In the genomic region with DNA sequence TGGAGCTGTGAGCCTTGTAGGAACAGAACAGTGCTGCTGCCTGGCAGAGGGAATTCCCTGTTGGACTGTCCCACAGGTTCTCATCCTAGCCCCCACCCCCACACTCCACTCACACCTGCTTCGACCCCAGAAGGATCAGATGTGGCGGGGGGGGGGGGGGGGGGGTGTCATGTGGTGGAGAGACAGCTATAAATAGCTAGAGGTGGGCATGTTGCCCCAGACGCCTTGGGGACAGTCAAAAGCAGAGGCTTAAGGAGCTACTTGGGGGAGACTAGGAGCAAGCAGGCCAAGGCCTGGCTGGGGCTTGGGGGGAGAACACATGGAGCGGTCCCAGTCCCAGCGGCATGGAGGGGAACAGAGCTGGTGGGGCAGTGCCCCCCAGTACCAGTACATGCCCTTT, we compare ENCODE assay signal across 15 mouse cellular contexts. TPM values are rescaled to one million over a fixed set of nuclear protein-coding genes. Genes with fewer than 3 reads are reported as not detected.
DNase-seq lines count a peak whose midpoint lies in the region; ATAC-seq and TF ChIP-seq lines count a peak whose summit lies in the region.
"Had no signal": no experiment of that assay in that cellular context is flagged by ENCODE, and none has a peak within 500 bp of the region (broad histone marks: within the 10 kb centered on the region; RNA-seq: fewer than 3 reads in every experiment).

Gene Clcn1, plus strand, starts transcription at position 238 of the 400 bp plus-strand sequence.

- H3K27ac ChIP-seq in cerebellum, adult 2 months (ENCODE audit: insufficient read depth, low read length) = no peak within 1 kb of the TSS
- H3K27ac ChIP-seq in hindbrain, embryonic 12.5 days = no peak within 1 kb of the TSS
- no peak within 1 kb of the TSS for H3K27ac ChIP-seq in hindbrain, postnatal 0 days
- H3K27ac ChIP-seq in midbrain, postnatal 0 days (ENCODE audit: low read depth, low read length) = no peak within 1 kb of the TSS

- H3K4me2 ChIP-seq in hindbrain, embryonic 12.5 days (replicated peaks) = no peak within 1 kb of the TSS
- no peak within 1 kb of the TSS for H3K4me2 ChIP-seq in hindbrain, postnatal 0 days (ENCODE audit: low read depth, low read length)
- H3K4me2 ChIP-seq in midbrain, postnatal 0 days (ENCODE audit: low read depth, low read length, poor library complexity, severe bottlenecking) = no peak within 1 kb of the TSS

- peak; percentile 38; the same call in 1 of the 2 replicates for ATAC-seq in hindbrain, embryonic 12.5 days (ENCODE audit: low FRiP score)
- no peak for ATAC-seq in hindbrain, postnatal 0 days
- ATAC-seq in midbrain, postnatal 0 days (ENCODE audit: low FRiP score) = 0 out of 2 replicates have a peak, but pooled peaks have one; percentile 22
- ATAC-seq: Patski had no signal

- 54% methylated on average over 5 of the region's 5 CpGs for WGBS in cerebellum, adult 2 months
- 71% methylated on average over 4 of the region's 5 CpGs for WGBS in hindbrain, embryonic 12.5 days
- 74% methylated on average over 4 of the region's 5 CpGs for WGBS in hindbrain, postnatal 0 days
- 71% methylated on average over 4 of the region's 5 CpGs for WGBS in midbrain, postnatal 0 days

- H3K9ac ChIP-seq in hindbrain, embryonic 12.5 days = no peak within 1 kb of the TSS
- no peak within 1 kb of the TSS for H3K9ac ChIP-seq in hindbrain, postnatal 0 days (replicated peaks; ENCODE audit: low read length)
- H3K9ac ChIP-seq in midbrain, postnatal 0 days (replicated peaks; ENCODE audit: low read length, poor library complexity, severe bottlenecking) = no peak within 1 kb of the TSS

- H3K36me3 ChIP-seq in hindbrain, embryonic 12.5 days = peaks cover 45% of the 10 kb centered on the region
- peaks cover 12% of the 10 kb centered on the region; the same call in 1 of the 2 replicates for H3K36me3 ChIP-seq in hindbrain, postnatal 0 days (ENCODE audit: insufficient read depth, low read length)
- peaks cover 25% of the 10 kb centered on the region for H3K36me3 ChIP-seq in midbrain, postnatal 0 days (ENCODE audit: insufficient read depth, low read length)

- DNase-seq in cerebellum, adult 2 months = no peak
- DNase-seq in cerebellum, postnatal 10 days = no peak
- DNase-seq in hindbrain, postnatal 0 days (ENCODE audit: low spot score) = no peak
- no peak for DNase-seq in gastrocnemius, postnatal 4 days (ENCODE audit: low spot score in 2 of 2)
- DNase-seq in midbrain, postnatal 0 days (ENCODE audit: low spot score) = no peak
- no peak for DNase-seq in layer of hippocampus, postnatal 36 days
- DNase-seq in adrenal gland, adult 18-20 months (ENCODE audit: low spot score in 2 of 2) = no peak
- DNase-seq: cerebellum, adult 8-10 months; embryo, embryonic 11 days; kidney, adult 2 months; kidney, postnatal 36 days; right cerebral cortex, postnatal 14 days had no signal

- TF ChIP-seq POLR2A in cerebellum, adult 2 months (IDR thresholded peaks at IDR 0.05; ENCODE audit: borderline replicate concordance, insufficient read depth, low read length) = no peak

- H3K27me3 ChIP-seq in cerebellum, adult 2 months (ENCODE audit: control insufficient read depth, insufficient read depth, low read length) = no peaks in the 10 kb centered on the region
- H3K27me3 ChIP-seq in hindbrain, embryonic 12.5 days = no peaks in the 10 kb centered on the region
- H3K27me3 ChIP-seq in hindbrain, postnatal 0 days (ENCODE audit: insufficient read depth, low read length) = no peaks in the 10 kb centered on the region
- H3K27me3 ChIP-seq in midbrain, postnatal 0 days (ENCODE audit: insufficient read depth, low read length) = no peaks in the 10 kb centered on the region
- H3K27me3 ChIP-seq: Patski had no signal

- no peak for TF ChIP-seq CTCF in cerebellum, adult 2 months (IDR thresholded peaks at IDR 0.05; ENCODE audit: borderline replicate concordance, insufficient read depth, low read depth, low read length)
- TF ChIP-seq CTCF in hindbrain, postnatal 0 days (IDR thresholded peaks at IDR 0.05; ENCODE audit: low read depth) = no peak
- TF ChIP-seq CTCF in midbrain, postnatal 0 days (IDR thresholded peaks at IDR 0.05) = no peak

- H3K4me1 ChIP-seq in cerebellum, adult 2 months (ENCODE audit: control insufficient read depth, insufficient read depth, low read length) = no peaks in the 10 kb centered on the region
- H3K4me1 ChIP-seq in hindbrain, embryonic 12.5 days = no peaks in the 10 kb centered on the region
- no peaks in the 10 kb centered on the region for H3K4me1 ChIP-seq in hindbrain, postnatal 0 days (ENCODE audit: insufficient read depth, low read length)
- no peaks in the 10 kb centered on the region for H3K4me1 ChIP-seq in midbrain, postnatal 0 days (ENCODE audit: insufficient read depth, low read length)

- H3K9me3 ChIP-seq in hindbrain, embryonic 12.5 days (replicated peaks) = no peaks in the 10 kb centered on the region
- H3K9me3 ChIP-seq in hindbrain, postnatal 0 days (ENCODE audit: low read length) = no peaks in the 10 kb centered on the region
- no peaks in the 10 kb centered on the region for H3K9me3 ChIP-seq in midbrain, postnatal 0 days (ENCODE audit: low read length)

- no peak within 1 kb of the TSS for H3K4me3 ChIP-seq in cerebellum, adult 2 months (replicated peaks; ENCODE audit: insufficient read depth, low read depth, low read length)
- no peak within 1 kb of the TSS for H3K4me3 ChIP-seq in hindbrain, embryonic 12.5 days
- H3K4me3 ChIP-seq in hindbrain, postnatal 0 days (ENCODE audit: low read length) = no peak within 1 kb of the TSS
- no peak within 1 kb of the TSS for H3K4me3 ChIP-seq in midbrain, postnatal 0 days (ENCODE audit: low read depth, low read length)

RNA-seq across cellular contexts. Expression of gene Clcn1, which starts in this region (rescaled TPM):
- 11.5 and 13.4 TPM in 2 replicates for polyA plus RNA-seq in cerebellum, adult 2 months (2012; rRNA removed)
- 1.4 and 1.7 TPM in 2 replicates for polyA plus RNA-seq in hindbrain, embryonic 12.5 days (2016; fragmentation: Nextera tagmentation; extraction: Ambion mirVana)
- total RNA-seq in hindbrain, postnatal 0 days (2014; rRNA removed) = 2.0 and 3.5 TPM in 2 replicates
- polyA plus RNA-seq in hindbrain, postnatal 0 days (2015; fragmentation: Nextera tagmentation; extraction: Ambion mirVana) = 0.43 and 0.95 TPM in 2 replicates
- total RNA-seq in gastrocnemius, postnatal 4 days (2021) = 10 to 100 TPM; 33.8 to 41.2 TPM
- 1.2 and 2.4 TPM in 2 replicates for total RNA-seq in midbrain, postnatal 0 days (2014; rRNA removed)
- polyA plus RNA-seq in midbrain, postnatal 0 days (2015; fragmentation: Nextera tagmentation; extraction: Ambion mirVana) = 1.0 and 1.3 TPM in 2 replicates
- total RNA-seq in layer of hippocampus, postnatal 36 days (2021) = 1 to 10 TPM; 2.7 to 3.6 TPM
- total RNA-seq in adrenal gland, adult 18-20 months (2021) = under 1 TPM; 0.10 TPM
- total RNA-seq: monocyte, adult 5-6 weeks had no signal
